Mouse (Mus musculus): ENCODE measurements around the gene St6galnac3. TPM values are rescaled to one million over a fixed set of nuclear protein-coding genes. Genes with fewer than 3 reads are reported as not detected.

Gene St6galnac3
- polyA plus RNA-seq, 1 experiment from 2014 or later, result 22.7 TPM

DNA sequence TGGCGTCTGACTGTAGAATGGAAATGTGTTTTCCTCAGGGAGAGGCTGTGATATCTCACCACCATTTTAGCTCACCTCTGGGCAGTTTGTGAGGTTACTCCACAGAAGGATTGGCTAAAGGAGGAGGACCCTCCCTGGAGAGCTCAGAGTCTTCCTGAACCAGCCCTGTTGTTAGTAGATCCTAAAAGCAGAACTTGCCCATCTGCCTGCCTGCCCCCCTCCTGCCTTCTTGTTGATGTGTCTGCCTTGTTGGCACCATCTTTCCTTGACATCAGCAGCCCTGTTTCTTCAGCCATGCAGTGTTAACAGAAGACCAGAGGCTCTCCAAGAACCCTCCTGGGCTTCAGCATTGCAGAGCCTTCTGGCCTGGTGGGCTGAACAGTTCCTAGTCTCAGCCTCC, 18.1 kb downstream of the St6galnac3 start:
- Histone ChIP-seq H3K9ac (no peak overlapping the region), H3K27ac (no peak overlapping the region), H3K4me3 (no peak overlapping the region), H3K4me1 (no peaks in the 10 kb centered on the region), H3K9me3 (no peaks in the 10 kb centered on the region), H3K4me2 (no peak overlapping the region), H3K27me3 (replicated peaks) (no peaks in the 10 kb centered on the region), H3K36me3 (replicated peaks) (no peaks in the 10 kb centered on the region)
- WGBS, result 89% methylated on average over 1 of the region's 1 CpGs
- no peak for ATAC-seq (replicated peaks)

- H3K4me1 ChIP-seq, result peaks cover 6% of the 10 kb centered on the region
- no peak overlapping the region for H3K4me3 ChIP-seq
- H3K36me3 ChIP-seq (replicated peaks), result no peaks in the 10 kb centered on the region
- no peaks in the 10 kb centered on the region for H3K9me3 ChIP-seq
- no peaks in the 10 kb centered on the region for H3K27me3 ChIP-seq (replicated peaks)
- H3K4me2 ChIP-seq, result no peak overlapping the region
- ATAC-seq (replicated peaks), result no peak
- no peak overlapping the region for H3K9ac ChIP-seq
- no peak overlapping the region for H3K27ac ChIP-seq
- 48% methylated on average over 15 of the region's 15 CpGs for WGBS
These were observed 22.9 kb downstream of the St6galnac3 start for GRCm38 (mm10) chr3:153701752-153702740.

GRCm38 (mm10) chr3:153701172-153701571, 23.8 kb downstream of the St6galnac3 start:
- Histone ChIP-seq H3K9me3 (no peaks in the 10 kb centered on the region), H3K36me3 (replicated peaks) (no peaks in the 10 kb centered on the region), H3K9ac (no peak overlapping the region), H3K4me1 (peaks cover 6% of the 10 kb centered on the region), H3K27ac (no peak overlapping the region), H3K4me3 (no peak overlapping the region), H3K27me3 (replicated peaks) (no peaks in the 10 kb centered on the region), H3K4me2 (no peak overlapping the region)
- ATAC-seq (replicated peaks), result no peak
- 81% methylated on average over 7 of the region's 7 CpGs for WGBS

DNA sequence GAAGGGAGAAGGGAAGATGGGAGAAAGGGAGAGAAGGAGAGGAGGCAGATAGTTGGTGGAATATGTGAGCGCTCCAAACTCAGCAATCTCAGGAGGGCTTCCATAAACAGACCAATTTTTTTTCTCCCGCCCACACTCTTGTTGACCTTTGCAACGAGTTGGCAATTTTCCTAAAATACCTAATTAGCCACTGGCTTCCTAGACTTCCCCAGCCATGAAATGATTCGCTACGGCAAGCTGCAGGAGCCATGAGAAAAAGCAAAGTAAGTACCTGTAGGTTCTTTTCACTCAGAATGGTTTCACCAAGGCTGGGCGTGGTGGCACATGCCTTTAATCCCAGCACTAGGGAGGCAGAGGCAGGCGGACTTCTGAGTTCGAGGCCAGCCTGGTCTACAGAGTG, 25.9 kb downstream of the St6galnac3 start:
- no peak overlapping the region for H3K4me3 ChIP-seq
- H3K4me1 ChIP-seq, result peaks cover 6% of the 10 kb centered on the region
- no peaks in the 10 kb centered on the region for H3K9me3 ChIP-seq
- 94% methylated on average over 8 of the region's 8 CpGs for WGBS
- no peaks in the 10 kb centered on the region for H3K27me3 ChIP-seq (replicated peaks)
- H3K4me2 ChIP-seq, result no peak overlapping the region
- no peak for ATAC-seq (replicated peaks)
- no peak overlapping the region for H3K27ac ChIP-seq
- H3K9ac ChIP-seq, result no peak overlapping the region
- H3K36me3 ChIP-seq (replicated peaks), result no peaks in the 10 kb centered on the region

DNA sequence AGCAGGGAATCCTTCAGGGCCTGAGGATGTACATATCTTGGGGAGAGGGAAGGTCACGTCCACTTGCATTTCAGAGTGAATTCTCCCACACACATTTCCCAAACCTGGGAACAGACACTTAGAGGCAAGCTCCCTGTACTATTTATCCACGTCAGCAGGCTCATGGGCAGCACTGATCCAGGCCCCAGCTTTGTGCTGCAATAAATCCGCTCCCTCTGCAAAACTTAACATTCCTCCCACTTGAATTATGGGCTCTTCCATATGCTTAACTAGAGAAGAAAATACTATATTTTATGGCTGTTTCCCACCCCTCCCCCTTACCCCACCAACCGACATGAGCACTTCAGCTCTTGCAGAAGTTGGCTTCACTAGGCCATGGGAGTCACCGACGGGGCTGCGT, 32.0 kb downstream of the St6galnac3 start:
- Histone ChIP-seq H3K9me3 (no peaks in the 10 kb centered on the region), H3K4me2 (no peak overlapping the region), H3K4me1 (peaks cover 9% of the 10 kb centered on the region), H3K4me3 (no peak overlapping the region), H3K36me3 (replicated peaks) (no peaks in the 10 kb centered on the region), H3K27me3 (replicated peaks) (no peaks in the 10 kb centered on the region), H3K27ac (no peak overlapping the region), H3K9ac (no peak overlapping the region)
- no peak for ATAC-seq (replicated peaks)
- WGBS, result 81% methylated on average over 7 of the region's 7 CpGs

DNA sequence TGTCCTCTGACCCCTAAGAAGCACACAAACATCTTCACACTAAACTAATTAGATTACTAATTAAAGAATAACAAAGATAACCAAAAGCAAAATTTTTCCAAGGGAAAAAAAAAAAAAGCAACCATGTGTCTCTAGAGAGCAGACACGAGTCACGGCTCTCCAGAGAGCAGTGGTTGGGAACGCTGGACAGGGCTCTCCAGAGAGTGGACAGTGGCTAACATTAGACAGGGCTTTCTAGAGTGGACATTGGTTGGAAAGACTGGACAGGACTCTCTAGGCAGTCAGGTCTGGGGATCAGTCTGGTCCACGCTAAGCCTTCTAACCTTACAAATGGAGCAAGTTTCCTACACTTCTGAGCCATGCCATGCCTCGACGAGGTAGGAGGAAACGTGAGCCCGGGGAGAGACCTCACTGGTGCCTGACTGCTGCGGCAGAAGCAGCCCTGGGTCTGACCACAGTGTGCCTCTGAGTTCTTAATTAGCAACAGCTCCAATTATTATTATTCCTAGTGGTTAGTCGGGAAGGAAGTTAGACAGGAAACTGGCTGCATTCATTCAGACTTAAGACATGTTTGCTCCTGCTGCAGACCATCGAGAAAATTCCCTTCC, 32.7 kb downstream of the St6galnac3 start:
- H3K4me2 ChIP-seq, result no peak overlapping the region
- no peak overlapping the region for H3K27ac ChIP-seq
- ATAC-seq (replicated peaks), result no peak
- no peak overlapping the region for H3K9ac ChIP-seq
- H3K27me3 ChIP-seq (replicated peaks), result no peaks in the 10 kb centered on the region
- H3K4me3 ChIP-seq, result no peak overlapping the region
- no peaks in the 10 kb centered on the region for H3K9me3 ChIP-seq
- no peaks in the 10 kb centered on the region for H3K36me3 ChIP-seq (replicated peaks)
- WGBS, result 81% methylated on average over 11 of the region's 11 CpGs
- H3K4me1 ChIP-seq, result peaks cover 6% of the 10 kb centered on the region

GRCm38 (mm10) chr3:153691537-153691936, 33.4 kb downstream of the St6galnac3 start:
- no peak overlapping the region for H3K9ac ChIP-seq
- H3K4me3 ChIP-seq, result no peak overlapping the region
- no peak overlapping the region for H3K27ac ChIP-seq
- H3K9me3 ChIP-seq, result no peaks in the 10 kb centered on the region
- H3K36me3 ChIP-seq (replicated peaks), result no peaks in the 10 kb centered on the region
- H3K27me3 ChIP-seq (replicated peaks), result no peaks in the 10 kb centered on the region
- peaks cover 3% of the 10 kb centered on the region; the same call in 1 of the 2 replicates for H3K4me1 ChIP-seq
- WGBS, result 61% methylated on average over 4 of the region's 4 CpGs
- ATAC-seq (replicated peaks), result no peak
- no peak overlapping the region for H3K4me2 ChIP-seq

DNA sequence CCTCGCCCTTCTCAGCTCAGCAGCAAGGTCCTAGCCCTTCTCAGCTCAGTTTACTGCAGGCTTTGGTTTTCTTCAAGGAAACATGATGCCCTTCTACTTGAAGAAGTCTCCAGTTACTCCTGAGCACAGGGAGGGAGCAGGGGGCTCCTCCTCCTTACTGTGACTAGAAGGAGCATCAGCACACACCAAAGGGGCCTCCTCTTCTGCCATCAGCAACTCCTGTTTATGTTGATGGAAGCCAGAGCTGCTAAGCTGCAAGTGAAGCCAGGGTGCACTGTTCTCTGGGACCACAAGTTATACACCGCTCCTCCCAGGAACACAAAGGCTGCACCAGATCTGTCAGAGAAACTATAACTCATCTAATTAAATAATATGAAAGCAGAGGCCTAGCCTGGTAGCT, 34.4 kb downstream of the St6galnac3 start:
- peaks cover 3% of the 10 kb centered on the region; the same call in 1 of the 2 replicates for H3K4me1 ChIP-seq
- no peaks in the 10 kb centered on the region for H3K9me3 ChIP-seq
- WGBS, result 87% methylated on average over 2 of the region's 2 CpGs
- 0 out of 2 replicates have a peak overlapping the region, but pooled peaks have one; percentile 7 for H3K27ac ChIP-seq
- ATAC-seq (replicated peaks), result no peak
- H3K27me3 ChIP-seq (replicated peaks), result no peaks in the 10 kb centered on the region
- no peak overlapping the region for H3K9ac ChIP-seq
- H3K36me3 ChIP-seq (replicated peaks), result no peaks in the 10 kb centered on the region
- no peak overlapping the region for H3K4me3 ChIP-seq
- H3K4me2 ChIP-seq, result no peak overlapping the region

DNA sequence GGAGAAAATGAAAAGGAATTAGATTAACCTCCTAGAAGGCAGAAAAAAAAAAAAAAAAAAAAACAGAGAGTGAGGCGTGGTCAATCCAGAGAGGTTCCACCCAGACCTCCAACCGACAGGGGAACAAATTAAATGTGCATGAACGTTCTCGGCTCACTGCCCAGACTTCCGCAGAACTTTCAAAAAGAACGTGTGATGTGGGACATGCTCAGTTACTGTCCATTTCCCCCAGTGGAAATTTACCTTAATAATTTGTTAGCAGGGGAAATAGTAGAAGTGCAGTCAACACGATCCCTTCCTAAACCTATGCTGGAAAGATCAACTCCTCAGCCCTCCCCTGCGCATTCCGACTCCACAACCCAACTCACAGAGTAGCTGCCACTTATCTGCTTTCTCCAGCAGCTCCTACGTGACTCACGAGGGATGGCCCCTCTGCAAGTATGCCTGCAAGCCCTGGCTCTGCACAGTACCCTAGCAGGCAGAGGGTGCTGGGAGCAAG, 35.1 kb downstream of the St6galnac3 start:
- Histone ChIP-seq H3K4me2 (no peak overlapping the region), H3K27ac (no peak overlapping the region), H3K4me1 (peaks cover 3% of the 10 kb centered on the region; the same call in 1 of the 2 replicates), H3K27me3 (replicated peaks) (no peaks in the 10 kb centered on the region), H3K9ac (no peak overlapping the region), H3K36me3 (replicated peaks) (no peaks in the 10 kb centered on the region), H3K9me3 (no peaks in the 10 kb centered on the region), H3K4me3 (no peak overlapping the region)
- WGBS, result 63% methylated on average over 11 of the region's 11 CpGs
- no peak for ATAC-seq (replicated peaks)

- Histone ChIP-seq H3K4me1 (peaks cover 3% of the 10 kb centered on the region; the same call in 1 of the 2 replicates), H3K4me2 (no peak overlapping the region), H3K27ac (no peak overlapping the region), H3K36me3 (replicated peaks) (no peaks in the 10 kb centered on the region), H3K4me3 (no peak overlapping the region), H3K9me3 (no peaks in the 10 kb centered on the region), H3K9ac (no peak overlapping the region), H3K27me3 (replicated peaks) (no peaks in the 10 kb centered on the region)
- WGBS, result 78% methylated on average over 5 of the region's 5 CpGs
- no peak for ATAC-seq (replicated peaks)
These were observed 37.1 kb downstream of the St6galnac3 start for GRCm38 (mm10) chr3:153687896-153688295.

GRCm38 (mm10) chr3:153684909-153685308, 40.1 kb downstream of the St6galnac3 start:
- Histone ChIP-seq H3K27ac (no peak overlapping the region), H3K4me3 (no peak overlapping the region), H3K27me3 (replicated peaks) (no peaks in the 10 kb centered on the region), H3K36me3 (replicated peaks) (no peaks in the 10 kb centered on the region), H3K4me2 (no peak overlapping the region), H3K4me1 (peaks cover 3% of the 10 kb centered on the region; the same call in 1 of the 2 replicates), H3K9ac (no peak overlapping the region), H3K9me3 (no peaks in the 10 kb centered on the region)
- 91% methylated on average over 1 of the region's 1 CpGs for WGBS
- no peak for ATAC-seq (replicated peaks)

DNA sequence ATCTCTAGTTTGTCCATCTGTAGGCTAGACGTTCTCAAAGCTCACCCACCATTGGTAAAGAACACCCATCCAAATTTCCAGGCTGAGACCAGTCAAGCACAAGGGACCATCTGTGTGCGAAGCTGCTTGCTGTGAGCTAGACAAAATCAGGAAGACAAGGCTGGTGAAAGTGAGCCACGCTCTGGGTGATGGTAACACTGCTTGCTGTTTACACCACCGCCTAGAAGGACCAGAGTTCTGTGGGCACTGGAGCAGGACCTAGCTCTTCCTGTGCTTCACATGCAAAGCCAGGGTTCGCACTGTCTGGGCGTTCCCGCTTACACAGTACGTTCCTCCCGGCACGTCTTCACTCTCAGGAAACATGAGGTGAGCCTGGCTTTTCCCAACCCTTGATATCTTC, 42.7 kb downstream of the St6galnac3 start:
- no peak overlapping the region for H3K4me2 ChIP-seq
- WGBS, result 96% methylated on average over 10 of the region's 10 CpGs
- H3K27ac ChIP-seq, result no peak overlapping the region
- no peaks in the 10 kb centered on the region for H3K9me3 ChIP-seq
- H3K4me1 ChIP-seq, result no peaks in the 10 kb centered on the region
- H3K36me3 ChIP-seq (replicated peaks), result no peaks in the 10 kb centered on the region
- H3K9ac ChIP-seq, result no peak overlapping the region
- H3K4me3 ChIP-seq, result no peak overlapping the region
- ATAC-seq (replicated peaks), result no peak
- H3K27me3 ChIP-seq (replicated peaks), result no peaks in the 10 kb centered on the region

Measured in midbrain, embryonic 15.5 days (tissue).